Mouse (Mus musculus): ENCODE measurements at regions not wholly inside any gene's neighbourhood (a gene's known extent, or its start where the extent isn't known, plus 50 kb on each side); places are given as distances from the start of the nearest gene placed in this dataset.

DNA sequence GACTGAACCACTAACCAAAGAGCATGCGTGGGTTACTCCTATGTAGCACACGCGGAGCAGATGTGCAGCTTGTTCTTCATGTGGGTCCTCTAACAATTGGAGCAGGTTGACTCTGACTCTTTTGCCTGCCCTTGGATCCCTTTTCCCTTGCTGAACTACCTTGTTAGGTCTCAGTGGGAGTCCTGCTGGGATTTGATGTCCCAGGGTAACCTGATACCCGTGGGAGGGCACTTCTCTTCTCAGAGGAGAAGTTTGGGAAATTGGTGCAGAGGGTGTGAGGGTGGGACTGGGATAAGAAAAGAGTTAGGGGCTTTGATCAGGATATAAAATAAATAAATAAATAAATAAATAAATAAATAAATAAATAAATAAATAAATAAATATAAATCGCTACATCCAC, 179.7 kb upstream of the Tas2r134 start:
- no peak overlapping the region for H3K4me3 ChIP-seq (replicated peaks)
- no peak overlapping the region for H3K4me2 ChIP-seq
- no peaks in the 10 kb centered on the region; the same call in 1 of the 2 replicates for H3K9me3 ChIP-seq (replicated peaks)
- no peak for ATAC-seq (replicated peaks; ENCODE audit: low FRiP score)
- H3K4me1 ChIP-seq: no peaks in the 10 kb centered on the region
- H3K27ac ChIP-seq: no peak overlapping the region
- no peak overlapping the region for H3K9ac ChIP-seq
- no peaks in the 10 kb centered on the region for H3K36me3 ChIP-seq
- 93% methylated on average over 5 of the region's 5 CpGs for WGBS
- H3K27me3 ChIP-seq: no peaks in the 10 kb centered on the region

DNA sequence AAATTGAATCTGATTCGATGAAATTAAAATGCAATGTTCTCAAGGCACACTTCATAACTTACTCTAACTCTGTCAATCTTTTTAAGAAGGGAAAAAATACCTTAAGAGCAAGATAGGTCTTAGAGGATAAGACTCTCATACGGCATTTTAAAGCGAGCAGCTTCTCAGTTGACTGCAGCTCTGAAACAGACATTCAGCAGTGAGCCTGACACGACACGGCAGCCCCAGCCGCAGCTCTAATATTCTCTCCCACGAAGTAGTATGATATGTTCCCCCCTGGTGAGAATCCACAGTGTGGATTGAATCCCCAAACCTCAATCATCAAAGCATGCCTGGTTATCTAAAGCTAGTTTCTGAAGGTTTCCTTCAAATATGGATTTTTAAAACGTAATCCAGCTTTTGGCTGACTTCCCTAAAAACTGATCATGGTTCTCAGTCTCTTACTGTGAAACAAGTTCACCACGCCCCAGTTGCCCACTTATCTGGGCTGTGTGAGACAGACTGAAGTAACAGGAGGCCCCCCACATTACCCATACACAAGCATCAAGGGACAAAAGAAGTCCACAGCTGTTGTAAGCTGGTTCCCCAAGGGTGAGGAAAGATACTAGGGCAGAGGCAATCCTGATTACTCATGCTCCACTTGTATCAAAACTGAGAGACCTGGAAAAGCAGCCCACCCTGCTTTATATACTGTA, 182.8 kb upstream of the Tas2r134 start:
- Histone ChIP-seq H3K27ac (no peak overlapping the region), H3K9me3 (replicated peaks) (no peaks in the 10 kb centered on the region; the same call in 1 of the 2 replicates), H3K4me1 (no peaks in the 10 kb centered on the region), H3K9ac (no peak overlapping the region), H3K4me3 (replicated peaks) (no peak overlapping the region), H3K36me3 (no peaks in the 10 kb centered on the region), H3K4me2 (no peak overlapping the region), H3K27me3 (no peaks in the 10 kb centered on the region)
- no peak for ATAC-seq (replicated peaks; ENCODE audit: low FRiP score)
- 72% methylated on average over 9 of the region's 9 CpGs for WGBS

- no peak for ATAC-seq (replicated peaks; ENCODE audit: low FRiP score)
- no peak overlapping the region for H3K27ac ChIP-seq
- H3K9ac ChIP-seq: no peak overlapping the region
- no peak overlapping the region for H3K4me2 ChIP-seq
- no peaks in the 10 kb centered on the region; the same call in 1 of the 2 replicates for H3K9me3 ChIP-seq (replicated peaks)
- H3K4me3 ChIP-seq (replicated peaks): no peak overlapping the region
- 63% methylated on average over 3 of the region's 3 CpGs for WGBS
- H3K36me3 ChIP-seq: no peaks in the 10 kb centered on the region
- no peaks in the 10 kb centered on the region for H3K4me1 ChIP-seq
- no peaks in the 10 kb centered on the region for H3K27me3 ChIP-seq
Observed at GRCm38 (mm10) chr2:51443946-51444345, 183.4 kb upstream of the Tas2r134 start.

DNA sequence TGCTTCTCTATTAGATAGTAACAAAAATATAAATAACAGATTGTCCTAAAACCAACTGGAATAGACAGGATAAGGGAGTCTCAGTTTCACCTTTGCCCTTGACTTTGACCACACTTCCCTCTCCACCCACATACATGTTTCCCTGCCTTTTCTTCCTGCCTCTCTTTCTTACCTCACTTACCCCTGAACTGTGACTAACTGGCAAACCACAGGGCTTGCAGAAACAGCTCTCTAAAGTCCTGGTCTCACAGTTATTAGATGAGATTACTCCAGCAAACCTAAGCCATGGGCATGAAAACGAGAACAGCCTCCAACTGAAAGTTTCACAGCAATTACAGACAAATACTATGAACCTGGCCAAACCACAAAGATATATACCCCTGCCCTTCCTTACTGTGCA, 188.3 kb upstream of the Tas2r134 start:
- Histone ChIP-seq H3K4me2 (no peak overlapping the region), H3K4me3 (replicated peaks) (no peak overlapping the region), H3K27me3 (no peaks in the 10 kb centered on the region), H3K9me3 (replicated peaks) (no peaks in the 10 kb centered on the region), H3K27ac (no peak overlapping the region), H3K9ac (no peak overlapping the region), H3K36me3 (no peaks in the 10 kb centered on the region), H3K4me1 (no peaks in the 10 kb centered on the region)
- ATAC-seq (replicated peaks; ENCODE audit: low FRiP score): no peak
- 85% methylated on average over 1 of the region's 1 CpGs for WGBS

GRCm38 (mm10) chr2:51436590-51436989, 190.7 kb upstream of the Tas2r134 start:
- no peak for ATAC-seq (replicated peaks; ENCODE audit: low FRiP score)
- Histone ChIP-seq H3K4me2 (no peak overlapping the region), H3K4me1 (no peaks in the 10 kb centered on the region), H3K4me3 (replicated peaks) (no peak overlapping the region), H3K27ac (no peak overlapping the region), H3K9ac (no peak overlapping the region), H3K27me3 (no peaks in the 10 kb centered on the region), H3K36me3 (no peaks in the 10 kb centered on the region), H3K9me3 (replicated peaks) (no peaks in the 10 kb centered on the region)
- 57% methylated on average over 3 of the region's 3 CpGs for WGBS

GRCm38 (mm10) chr2:51431564-51431963, 195.7 kb upstream of the Tas2r134 start:
- Histone ChIP-seq H3K27me3 (no peaks in the 10 kb centered on the region), H3K9me3 (replicated peaks) (no peaks in the 10 kb centered on the region), H3K9ac (no peak overlapping the region), H3K4me1 (no peaks in the 10 kb centered on the region), H3K4me2 (no peak overlapping the region), H3K36me3 (no peaks in the 10 kb centered on the region), H3K27ac (no peak overlapping the region), H3K4me3 (replicated peaks) (no peak overlapping the region)
- no peak for ATAC-seq (replicated peaks; ENCODE audit: low FRiP score)
- WGBS: 91% methylated on average over 3 of the region's 3 CpGs

GRCm38 (mm10) chr2:51429716-51430115, 197.6 kb upstream of the Tas2r134 start:
- Histone ChIP-seq H3K9ac (no peak overlapping the region), H3K27ac (no peak overlapping the region), H3K9me3 (replicated peaks) (no peaks in the 10 kb centered on the region), H3K27me3 (no peaks in the 10 kb centered on the region), H3K4me3 (replicated peaks) (no peak overlapping the region), H3K4me1 (no peaks in the 10 kb centered on the region), H3K4me2 (no peak overlapping the region), H3K36me3 (no peaks in the 10 kb centered on the region)
- no peak for ATAC-seq (replicated peaks; ENCODE audit: low FRiP score)
- 61% methylated on average over 5 of the region's 5 CpGs for WGBS

DNA sequence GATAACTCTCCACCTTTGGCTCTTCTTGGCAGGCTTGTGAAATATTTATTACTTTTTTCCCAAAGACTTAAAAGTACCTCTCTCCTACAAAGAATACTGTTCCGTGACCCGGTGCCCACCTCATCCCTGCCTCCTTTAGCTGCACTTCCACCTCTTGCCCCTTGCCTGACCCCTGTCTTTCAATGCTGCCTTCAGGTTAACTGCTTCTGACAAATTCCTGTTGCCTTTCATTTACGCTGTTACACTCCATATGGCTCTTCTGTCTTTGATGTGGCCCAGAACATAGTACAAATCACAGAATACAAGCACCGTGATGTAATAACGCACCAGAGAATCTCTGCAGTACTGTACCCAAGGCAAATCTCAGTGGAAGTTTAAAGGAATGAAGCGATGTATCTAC, 204.9 kb upstream of the Tas2r134 start:
- no peaks in the 10 kb centered on the region for H3K9me3 ChIP-seq (replicated peaks)
- H3K27ac ChIP-seq: no peak overlapping the region
- no peaks in the 10 kb centered on the region for H3K27me3 ChIP-seq
- H3K4me3 ChIP-seq (replicated peaks): no peak overlapping the region
- H3K36me3 ChIP-seq: no peaks in the 10 kb centered on the region
- ATAC-seq (replicated peaks; ENCODE audit: low FRiP score): peak; percentile 69
- 18% methylated on average over 6 of the region's 6 CpGs for WGBS
- peaks cover 17% of the 10 kb centered on the region for H3K4me1 ChIP-seq
- H3K4me2 ChIP-seq: no peak overlapping the region; the same call in 1 of the 2 replicates
- no peak overlapping the region for H3K9ac ChIP-seq

DNA sequence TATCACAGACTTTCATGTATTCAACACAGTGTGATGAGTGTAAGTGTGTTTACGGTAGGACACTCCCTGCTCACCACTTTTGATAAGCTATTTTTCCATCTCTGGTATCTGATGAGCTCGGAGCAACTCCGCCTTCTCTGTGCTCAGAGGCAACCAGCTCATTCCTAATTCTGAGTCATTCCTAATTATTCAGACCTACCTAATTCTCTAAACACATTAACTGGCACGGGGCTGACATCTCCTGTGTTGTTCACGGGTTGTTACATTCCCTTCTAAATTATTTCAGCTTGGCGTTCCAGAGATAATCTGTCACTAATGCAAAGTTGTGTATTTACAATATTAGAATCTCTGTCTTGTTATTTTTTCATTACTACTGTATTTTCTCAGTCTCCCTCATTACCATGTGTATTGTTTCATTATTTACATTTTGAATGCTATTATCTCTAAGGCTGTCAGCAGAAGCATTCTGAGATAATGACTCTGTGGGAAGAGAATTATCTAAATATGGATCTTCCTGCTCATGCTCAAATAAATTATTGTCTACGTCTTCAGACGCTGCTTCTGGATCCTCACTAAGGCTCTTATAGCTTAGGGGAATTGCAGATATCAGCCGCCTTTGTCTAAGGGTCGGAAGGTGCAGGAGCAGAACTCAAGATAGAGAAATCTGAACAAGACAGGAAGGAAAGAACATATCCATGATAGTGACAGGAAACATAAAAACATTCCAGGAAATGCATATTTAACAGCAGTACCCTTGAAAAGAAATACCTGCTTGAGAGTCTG, 209.2 kb upstream of the Tas2r134 start:
- H3K9ac ChIP-seq: no peak overlapping the region
- H3K27ac ChIP-seq: no peak overlapping the region
- H3K4me1 ChIP-seq: peaks cover 14% of the 10 kb centered on the region
- no peak for ATAC-seq (replicated peaks; ENCODE audit: low FRiP score)
- H3K4me3 ChIP-seq (replicated peaks): no peak overlapping the region
- no peaks in the 10 kb centered on the region for H3K9me3 ChIP-seq (replicated peaks)
- no peaks in the 10 kb centered on the region for H3K27me3 ChIP-seq
- H3K4me2 ChIP-seq: no peak overlapping the region
- no peaks in the 10 kb centered on the region for H3K36me3 ChIP-seq
- 73% methylated on average over 10 of the region's 10 CpGs for WGBS

- no peaks in the 10 kb centered on the region for H3K9me3 ChIP-seq (replicated peaks)
- H3K4me1 ChIP-seq: no peaks in the 10 kb centered on the region
- no peaks in the 10 kb centered on the region for H3K27me3 ChIP-seq
- no peak for ATAC-seq (replicated peaks; ENCODE audit: low FRiP score)
- no peaks in the 10 kb centered on the region for H3K36me3 ChIP-seq
- 90% methylated on average over 9 of the region's 9 CpGs for WGBS
- H3K4me2 ChIP-seq: no peak overlapping the region
- no peak overlapping the region for H3K4me3 ChIP-seq (replicated peaks)
- H3K27ac ChIP-seq: no peak overlapping the region
- H3K9ac ChIP-seq: no peak overlapping the region
Observed at GRCm38 (mm10) chr2:51388390-51388789, 238.9 kb upstream of the Tas2r134 start.

DNA sequence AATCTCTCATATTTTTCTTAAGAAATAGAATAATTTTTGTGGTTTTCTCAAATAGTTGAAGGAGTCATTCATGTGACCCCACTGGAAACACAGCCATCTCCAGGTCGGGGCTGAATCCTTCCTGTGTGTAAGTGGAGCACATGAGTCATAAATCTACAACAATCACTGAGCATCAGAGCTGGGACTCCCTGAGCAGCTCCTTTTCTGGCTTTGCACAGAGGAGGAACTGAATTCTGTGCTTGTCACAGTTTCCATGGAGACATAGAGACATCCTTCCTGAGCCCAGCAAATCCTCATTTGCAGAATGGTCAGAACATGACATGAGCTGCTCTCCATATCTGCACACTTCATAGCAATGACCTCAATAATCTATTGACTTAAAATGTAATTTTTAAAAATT, 238.2 kb upstream of the Rnd3 start:
- no peaks in the 10 kb centered on the region for H3K4me1 ChIP-seq
- H3K36me3 ChIP-seq: no peaks in the 10 kb centered on the region
- no peaks in the 10 kb centered on the region for H3K9me3 ChIP-seq (replicated peaks)
- no peak overlapping the region for H3K9ac ChIP-seq
- H3K27ac ChIP-seq: no peak overlapping the region
- no peak overlapping the region for H3K4me2 ChIP-seq
- no peak overlapping the region for H3K4me3 ChIP-seq (replicated peaks)
- 8% methylated on average over 1 of the region's 1 CpGs for WGBS
- no peak for ATAC-seq (replicated peaks; ENCODE audit: low FRiP score)
- no peaks in the 10 kb centered on the region for H3K27me3 ChIP-seq

- Histone ChIP-seq H3K36me3 (no peaks in the 10 kb centered on the region), H3K9ac (no peak overlapping the region), H3K9me3 (replicated peaks) (no peaks in the 10 kb centered on the region), H3K4me1 (no peaks in the 10 kb centered on the region), H3K4me2 (no peak overlapping the region), H3K27me3 (no peaks in the 10 kb centered on the region), H3K27ac (no peak overlapping the region), H3K4me3 (replicated peaks) (no peak overlapping the region)
- WGBS: 88% methylated on average over 4 of the region's 4 CpGs
- no peak for ATAC-seq (replicated peaks; ENCODE audit: low FRiP score)
Observed at GRCm38 (mm10) chr2:51376597-51376996, 227.7 kb upstream of the Rnd3 start.

Measured in kidney, embryonic 15.5 days (tissue).